Mouse (Mus musculus) megakaryocyte, embryonic 14.5 days (primary cell): ENCODE data around the gene Spata46.

ENCODE experiments used
- FLI1 ChIP-seq: IDR thresholded peaks from 2 replicates; pipeline ENCODE4 v1.6.1; 2012; ENCODE audit warnings: low read length, inconsistent platforms, mixed read lengths
- GATA1 ChIP-seq: IDR thresholded peaks from 3 replicates; pipeline ENCODE4 v1.6.1; 2012; ENCODE audit warnings: mixed read lengths, low read length, inconsistent platforms, borderline replicate concordance

DNA sequence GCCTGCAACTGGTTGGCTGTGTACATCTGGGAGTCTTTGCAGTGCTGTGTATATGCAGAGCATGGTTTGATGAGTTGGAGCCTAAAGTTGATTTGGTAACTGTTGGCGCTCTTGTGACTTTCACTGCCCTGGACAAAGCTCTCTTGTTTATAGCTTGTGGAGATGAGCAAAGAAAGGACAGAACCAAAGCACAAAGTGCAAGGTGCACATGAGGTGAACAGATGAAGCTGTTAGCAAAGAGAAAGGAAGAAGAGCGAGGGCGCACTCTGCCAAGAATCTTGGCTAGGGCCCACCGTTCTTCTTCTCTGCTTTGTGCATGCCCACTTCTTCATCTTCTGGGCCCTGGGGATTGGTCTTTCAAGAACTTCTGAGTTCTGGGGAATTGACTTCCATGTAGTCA, 35.3 kb downstream of the Spata46 start:
- TF ChIP-seq GATA1 (no peak), FLI1 (no peak)
